Mouse (Mus musculus) layer of hippocampus, adult 2 months (tissue): ENCODE results near the gene Gpr135. TPM values are rescaled to one million over a fixed set of nuclear protein-coding genes. Genes with fewer than 3 reads are reported as not detected.

Experiments used
- DNase-seq, 2 experiments: peaks; one replicate each; pipeline ENCODE4 v3.0.0; 2022; ENCODE audit warnings: low spot score in 2 of 2
- H3K27ac ChIP-seq: fragments of 200-600 bp; 2 replicates; pipeline ENCODE4 v1.8.1; 2022
- H3K4me3 ChIP-seq: fragments of 200-600 bp; 2 replicates; pipeline ENCODE4 v1.8.1; 2022; ENCODE audit warnings: mild to moderate bottlenecking
- CTCF ChIP-seq: fragments of 200-600 bp; conservative IDR thresholded peaks from 2 replicates; pipeline ENCODE4 v1.8.1; 2022; ENCODE audit warnings: antibody characterized with exemption, mild to moderate bottlenecking, moderate library complexity
- total RNA-seq, 2 experiments: library from RNA; stranded (reverse); gene quantifications; 2 replicates each; pipeline ENCODE4 v1.2.3; 2021

Gpr135 gene
- total RNA-seq, 2 experiments from 2014 or later = 13.5 TPM

DNA sequence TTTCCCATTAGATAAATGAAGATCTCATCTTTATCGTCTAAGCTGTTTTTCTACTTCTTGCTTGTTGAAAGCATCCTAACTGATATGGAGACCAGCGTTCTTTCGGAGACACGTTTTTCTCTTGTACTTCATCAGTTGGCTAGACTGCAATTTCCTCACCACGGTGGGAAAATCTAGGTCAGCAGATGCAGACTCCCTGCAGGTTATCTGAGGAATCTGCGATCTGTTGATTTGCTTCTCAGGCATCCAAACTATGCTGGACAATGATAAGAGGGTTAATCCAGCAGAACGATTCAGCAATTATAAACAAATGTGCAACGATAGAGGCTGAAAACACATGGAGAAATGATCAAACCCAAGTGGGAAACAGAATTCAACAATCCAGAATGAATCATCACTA lies 31.4 kb downstream of the Gpr135 start:
- no peak for TF ChIP-seq CTCF
- H3K27ac ChIP-seq = no peak overlapping the region
- H3K4me3 ChIP-seq = no peak overlapping the region
- no peak for DNase-seq

GRCm38 (mm10) chr12:72038866-72039265 lies 32.1 kb downstream of the Gpr135 start:
- Histone ChIP-seq H3K27ac (no peak overlapping the region), H3K4me3 (no peak overlapping the region)
- TF ChIP-seq CTCF = no peak
- DNase-seq = no peak

- Histone ChIP-seq H3K27ac (no peak overlapping the region), H3K4me3 (no peak overlapping the region)
- no peak for DNase-seq
- TF ChIP-seq CTCF = no peak
Observed at GRCm38 (mm10) chr12:72037049-72037448, 33.9 kb downstream of the Gpr135 start.

DNA sequence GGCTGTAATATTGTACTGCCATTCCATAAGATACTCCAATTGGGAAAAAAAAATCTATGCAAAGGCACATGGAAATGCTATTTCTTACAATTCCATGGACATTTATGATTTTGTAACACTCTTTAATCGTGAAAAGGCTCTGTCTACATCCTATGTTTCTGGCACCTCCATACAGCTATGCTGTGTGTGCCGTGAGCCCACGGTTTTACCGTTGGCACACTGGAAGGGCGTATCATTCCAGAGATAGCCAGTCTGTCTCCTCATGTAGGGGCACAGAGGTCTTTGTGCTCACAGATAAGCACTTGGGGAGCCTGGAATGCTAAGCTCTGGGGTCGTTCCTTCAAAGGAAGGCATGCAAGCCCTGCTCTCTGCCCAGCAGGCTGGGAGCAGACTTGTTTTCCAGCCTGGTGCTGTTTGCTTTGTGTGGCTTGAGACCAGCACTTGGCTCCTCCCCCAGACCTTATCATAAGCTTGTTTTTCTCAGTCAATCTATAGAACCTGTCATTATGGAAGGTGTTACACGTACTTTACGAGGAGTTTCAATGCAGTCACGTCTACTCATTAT lies 34.7 kb downstream of the Gpr135 start:
- no peak overlapping the region for H3K4me3 ChIP-seq
- no peak for TF ChIP-seq CTCF
- no peak overlapping the region for H3K27ac ChIP-seq
- no peak for DNase-seq

- H3K4me3 ChIP-seq = no peak overlapping the region
- DNase-seq = no peak
- TF ChIP-seq CTCF = no peak
- H3K27ac ChIP-seq = no peak overlapping the region
Observed at GRCm38 (mm10) chr12:72031794-72032193, 39.1 kb downstream of the Gpr135 start.

- no peak overlapping the region for H3K27ac ChIP-seq
- TF ChIP-seq CTCF = no peak
Observed at GRCm38 (mm10) chr12:72031171-72031570, 39.8 kb downstream of the Gpr135 start.

DNA sequence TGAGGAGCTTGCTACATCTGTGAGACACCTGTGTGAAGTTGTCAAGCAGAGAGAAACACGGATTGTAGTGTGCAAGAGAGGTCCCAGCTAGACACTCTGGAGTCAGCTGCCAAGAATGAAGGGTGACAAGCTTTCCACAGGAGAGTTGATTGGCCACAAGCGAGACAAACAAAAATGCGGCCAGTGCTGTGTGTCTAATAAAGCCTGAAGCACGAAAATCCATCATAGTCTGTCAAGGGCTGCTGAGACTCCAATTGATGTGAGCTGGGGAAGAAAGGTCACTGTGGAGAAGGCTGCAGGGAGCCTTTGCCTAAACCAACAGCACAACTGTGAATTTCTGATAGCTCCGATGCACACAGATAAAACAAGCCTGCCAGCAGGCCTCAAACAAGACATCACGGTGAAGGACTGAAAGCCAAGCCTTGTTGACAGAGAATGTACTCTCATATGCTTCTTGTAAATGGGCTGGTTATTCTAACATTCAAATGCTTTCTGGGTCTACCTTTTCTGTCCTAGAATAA lies 45.6 kb downstream of the Gpr135 start:
- H3K27ac ChIP-seq = no peak overlapping the region
- no peak overlapping the region for H3K4me3 ChIP-seq
- DNase-seq = no peak
- no peak for TF ChIP-seq CTCF

More at GRCm38 (mm10) chr12:72031171-72031570, 39.8 kb downstream of the Gpr135 start:
- DNase-seq = no peak
- no peak overlapping the region for H3K4me3 ChIP-seq

- TF ChIP-seq CTCF = no peak
- no peak overlapping the region for H3K27ac ChIP-seq
- DNase-seq = no peak
- no peak overlapping the region for H3K4me3 ChIP-seq
Observed at GRCm38 (mm10) chr12:72023572-72023971, 47.4 kb downstream of the Gpr135 start.

DNA sequence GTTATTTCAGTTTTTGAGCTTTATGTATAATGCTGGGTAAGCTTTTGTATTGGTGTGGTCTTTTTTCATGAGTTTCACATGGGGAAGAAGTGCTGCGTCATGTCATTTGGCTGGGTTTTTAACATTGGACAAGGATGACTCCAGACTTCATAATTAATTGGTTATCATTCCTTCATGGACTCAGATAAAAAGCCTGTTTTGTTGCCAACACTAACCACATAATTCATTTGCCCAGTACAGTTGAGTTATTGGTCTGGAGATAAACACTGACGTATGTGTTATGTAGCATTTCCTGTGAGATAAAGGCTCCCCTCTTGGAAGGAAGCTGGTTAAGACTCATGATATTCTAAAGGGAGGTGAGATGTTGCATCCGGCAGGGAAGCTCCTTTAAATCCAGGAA lies 48.1 kb downstream of the Gpr135 start:
- Histone ChIP-seq H3K27ac (no peak overlapping the region), H3K4me3 (no peak overlapping the region)
- no peak for TF ChIP-seq CTCF
- no peak for DNase-seq

DNA sequence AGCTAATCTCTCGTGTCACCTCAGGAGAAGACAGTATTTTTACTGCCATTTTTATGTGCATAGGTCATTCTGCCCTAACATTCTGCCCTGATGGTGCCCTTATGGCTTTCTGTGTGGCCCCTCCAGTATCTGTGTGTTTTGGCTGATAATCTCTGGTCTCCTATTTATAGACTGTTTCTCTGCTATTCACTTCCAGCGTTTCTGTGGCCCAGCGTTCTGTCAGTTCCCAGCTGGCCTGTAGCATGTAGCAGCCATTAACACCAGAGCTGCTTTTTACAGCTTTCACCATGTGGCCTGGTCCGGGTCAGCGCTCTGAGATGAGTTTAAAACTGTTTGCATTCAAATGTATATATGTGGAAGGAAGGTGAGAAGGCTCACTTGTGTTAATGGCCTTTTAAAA lies 49.4 kb downstream of the Gpr135 start:
- no peak overlapping the region for H3K4me3 ChIP-seq
- DNase-seq = no peak
- TF ChIP-seq CTCF = no peak
- H3K27ac ChIP-seq = no peak overlapping the region

DNA sequence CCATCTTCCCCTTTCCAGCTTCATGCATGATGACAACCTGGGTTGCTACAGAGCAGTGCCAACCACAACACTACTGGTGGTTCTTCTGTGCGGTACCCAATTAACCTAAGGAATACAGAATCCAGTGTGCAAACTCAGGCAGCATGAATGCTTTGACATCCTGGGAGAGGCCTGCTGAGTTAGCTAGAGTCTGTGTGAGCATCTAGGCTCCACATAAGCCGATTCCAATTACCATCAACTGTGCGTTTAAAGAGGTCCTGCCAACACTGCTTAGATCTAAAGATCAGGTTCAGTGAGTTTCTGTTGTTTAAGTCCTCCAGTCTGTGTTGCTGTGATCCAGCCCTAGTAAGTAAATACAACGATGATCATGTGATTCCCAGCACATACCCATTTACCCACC lies 50.6 kb downstream of the Gpr135 start:
- Histone ChIP-seq H3K27ac (no peak overlapping the region), H3K4me3 (no peak overlapping the region)
- DNase-seq = no peak
- TF ChIP-seq CTCF = no peak

Other genes with a start within 250 kb of the Gpr135 start
- 10 to 100 TPM; 64.9 to 69.3 TPM for gene Daam1, start 240.0 kb downstream of the Gpr135 start, total RNA-seq
- gene L3hypdh, start 14.3 kb upstream of the Gpr135 start, total RNA-seq = 1 to 10 TPM; 3.0 to 3.5 TPM
- 10 to 100 TPM; 47.8 to 52.6 TPM for gene Jkamp, start 14.5 kb upstream of the Gpr135 start, total RNA-seq
- gene Ccdc175, start 113.9 kb upstream of the Gpr135 start, total RNA-seq = not detected